Mouse (Mus musculus) gastrocnemius, postnatal 36 days (tissue): ENCODE measurements around the gene Tppp2. TPM values are rescaled to one million over a fixed set of nuclear protein-coding genes. Genes with fewer than 3 reads are reported as not detected.
"Not testable (repeated sequence)": the region's sequence is repeated elsewhere in the genome, so short reads cannot be mapped to it uniquely, and the experiment has no call there.

Experiments
- DNase-seq, 2 experiments: peaks; one replicate each; pipeline ENCODE4 v3.0.0; 2022
- intact Hi-C: fragments of 180-260 bp; cut with DNase I; formaldehyde crosslinking; loops from one replicate; pipeline ENCODE4 v1.15.1; 2025
- total RNA-seq, 2 experiments: library from RNA; stranded (reverse); gene quantifications; 2 replicates each; pipeline ENCODE4 v1.2.3; 2021

Tppp2 gene
- total RNA-seq, 2 experiments from 2014 or later = not detected

DNA sequence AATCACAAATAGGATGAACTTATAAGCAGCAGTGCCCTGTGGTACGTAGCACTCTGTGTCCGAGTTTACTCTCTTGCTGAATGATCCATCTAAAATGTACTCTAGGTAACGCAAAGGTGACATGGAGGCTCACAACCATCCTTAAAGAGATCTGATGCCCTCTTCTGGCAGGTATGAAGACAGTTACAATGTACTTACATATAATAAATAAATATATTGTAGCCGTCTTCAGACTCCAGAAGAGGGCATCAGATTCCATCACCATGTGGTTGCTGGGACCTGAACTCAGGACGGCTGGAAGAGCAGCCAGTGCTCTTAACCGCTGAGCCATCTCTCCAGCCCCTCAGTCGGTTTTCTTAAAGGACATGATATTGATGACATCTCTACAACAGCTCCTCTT lies 13.5 kb upstream of the Tppp2 start:
- DNase-seq = no peak
- intact Hi-C loops = no loop called here

DNA sequence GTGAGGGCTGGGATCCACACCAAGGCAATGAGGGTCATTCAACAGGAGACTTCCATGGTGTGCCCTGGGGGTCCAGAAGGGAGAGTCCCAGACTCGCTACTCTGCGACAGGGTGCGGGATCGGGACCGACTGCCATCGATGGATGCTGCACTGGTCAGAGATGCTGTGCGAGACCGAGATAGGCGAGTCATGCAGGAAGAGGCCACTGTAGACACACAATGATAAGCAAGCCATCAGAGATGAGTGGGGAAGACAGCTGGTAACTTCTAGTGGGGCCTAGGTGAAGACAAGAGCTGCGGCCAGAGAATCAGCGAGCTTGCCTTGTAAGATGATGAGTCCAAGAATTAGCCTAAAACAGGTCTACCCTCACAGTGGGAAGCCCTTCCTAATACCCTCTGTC lies 12.1 kb upstream of the Tppp2 start:
- intact Hi-C loops = no loop called here
- DNase-seq = no peak

DNA sequence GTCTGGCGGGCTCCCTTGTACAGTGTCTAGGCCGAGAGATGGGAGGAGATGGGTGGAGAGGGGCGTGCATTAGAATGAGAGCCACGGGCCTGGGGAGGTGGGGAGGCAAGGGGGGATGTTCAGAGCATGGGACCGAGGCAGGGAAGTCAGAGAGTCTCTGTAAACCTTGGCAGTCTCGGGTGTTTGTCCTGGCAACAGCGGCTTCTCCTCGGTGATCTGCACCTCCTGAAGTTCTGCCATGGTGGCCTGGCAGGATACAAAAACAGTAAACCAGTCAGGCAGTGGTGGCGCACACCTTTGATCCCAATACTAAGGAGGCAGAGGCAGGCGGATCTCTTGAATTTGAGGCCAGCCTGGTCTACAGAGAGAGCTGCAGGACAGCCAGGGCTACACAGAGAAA lies 6.9 kb upstream of the Tppp2 start:
- DNase-seq = no peak
- intact Hi-C loops = no loop called here

DNA sequence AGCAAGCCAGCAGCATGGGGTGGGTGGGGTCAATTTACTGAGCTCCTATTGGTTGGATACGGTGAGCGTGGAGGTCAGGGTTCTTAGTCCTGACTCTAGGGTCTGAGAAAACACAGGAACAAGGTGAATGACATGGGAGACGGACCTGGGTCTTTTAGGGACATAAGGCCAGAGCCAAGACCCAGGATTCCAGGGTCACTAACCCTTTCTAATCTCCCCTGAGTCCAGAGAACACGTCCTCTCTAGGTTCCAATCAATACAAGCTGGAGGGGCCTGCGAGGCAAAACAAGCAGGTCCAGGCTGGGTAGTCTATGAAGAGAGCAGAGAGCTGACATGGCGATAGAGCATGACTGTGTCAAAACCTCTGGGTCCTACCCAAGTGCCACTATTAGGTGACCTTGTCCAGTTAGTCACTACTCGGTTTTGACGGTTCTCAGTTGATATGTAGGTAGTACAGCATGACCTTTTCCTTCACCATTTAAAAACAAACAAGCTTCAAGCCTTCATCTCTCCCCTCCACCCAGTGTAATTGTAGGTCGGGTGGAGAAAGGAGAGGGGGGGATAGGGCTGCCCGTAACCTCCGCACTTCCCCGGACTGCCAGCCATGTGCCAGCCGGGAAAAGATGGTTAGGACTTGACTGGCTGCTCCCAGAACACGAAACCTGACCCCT lies 5.7 kb upstream of the Tppp2 start:
- DNase-seq = no peak
- intact Hi-C loops = no loop called here

DNA sequence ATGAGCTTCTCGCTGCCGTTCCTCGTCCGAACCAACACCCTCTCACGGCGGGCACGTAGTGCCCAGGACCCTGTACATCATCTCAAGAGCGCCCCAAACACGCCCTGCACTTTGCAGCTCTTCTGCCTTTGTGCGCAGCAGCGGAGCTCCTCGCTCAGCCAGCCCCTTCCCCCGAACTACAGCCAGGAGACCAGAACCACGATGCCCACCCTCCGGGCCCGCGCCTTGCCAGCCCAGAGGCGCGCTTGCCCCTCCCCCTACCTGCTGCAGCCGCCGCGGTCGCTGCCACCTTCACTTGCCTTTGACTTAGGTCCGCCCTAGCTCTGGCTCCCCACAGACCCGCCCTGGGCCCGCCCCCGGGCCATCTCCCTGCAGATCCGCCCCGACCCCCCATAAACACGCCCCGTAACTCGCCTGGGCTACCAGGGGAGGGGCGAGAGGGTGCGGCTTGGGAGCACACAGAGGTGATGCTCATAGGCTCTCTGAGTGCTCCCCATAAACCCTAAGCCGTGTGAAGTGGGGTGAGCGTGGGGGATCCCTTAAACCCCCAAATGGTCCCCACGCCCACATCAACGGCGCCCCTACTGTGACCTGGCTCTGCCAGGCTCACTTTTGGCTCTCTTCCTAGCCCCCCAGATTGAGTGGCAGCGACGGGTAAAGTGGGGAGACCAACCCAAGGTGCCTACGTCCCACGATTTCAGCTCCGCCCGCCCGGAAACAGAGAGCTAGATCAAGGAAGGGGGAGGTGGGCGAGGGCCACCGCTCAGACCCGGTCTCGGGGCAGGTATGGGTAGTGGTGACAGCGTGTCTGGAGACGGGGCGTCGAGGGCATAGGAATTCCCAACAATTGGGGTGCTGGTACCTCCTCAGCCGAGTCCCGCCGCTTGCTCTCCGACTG lies 4.9 kb upstream of the Tppp2 start:
- DNase-seq = peak; percentile 78 to 87
- intact Hi-C loops = no loop called here

DNA sequence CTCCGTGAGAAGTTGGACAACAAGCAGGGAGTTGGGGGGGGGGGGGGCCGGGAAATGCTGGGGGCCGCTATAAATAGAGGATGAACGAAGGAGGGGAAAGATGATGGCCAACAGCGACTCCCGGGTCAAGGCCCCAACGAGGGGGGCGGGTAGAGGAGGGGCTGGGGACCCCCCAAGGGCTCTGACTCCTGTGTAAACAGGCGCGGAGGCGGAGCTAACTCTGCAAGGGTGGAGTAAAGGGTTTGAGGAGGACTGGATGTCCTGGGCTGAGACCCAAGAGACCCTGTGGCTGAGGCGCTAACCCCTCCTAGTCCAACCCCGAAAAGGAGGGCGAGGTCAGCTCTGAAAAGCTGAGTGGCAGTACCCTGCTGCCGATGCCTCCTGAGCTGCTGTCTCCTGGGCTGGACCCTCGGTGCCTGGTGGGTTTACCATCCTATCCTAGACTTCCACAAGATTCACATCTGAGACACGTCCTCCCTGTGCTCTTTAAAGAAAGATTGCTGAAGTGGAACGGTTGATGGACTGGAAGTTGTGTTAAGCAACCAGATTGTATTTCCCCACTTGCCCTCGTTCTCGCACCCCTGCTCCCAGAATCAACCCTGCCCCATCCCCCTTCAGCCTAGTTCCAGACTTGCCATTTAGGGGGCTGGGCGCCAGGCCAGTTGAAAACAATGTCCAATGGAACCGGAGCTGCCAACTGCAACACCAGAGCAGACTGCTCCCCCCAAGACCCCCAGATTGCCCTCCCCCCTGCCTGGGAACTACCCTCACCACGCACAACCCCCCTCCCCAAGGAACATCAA lies 4.1 kb upstream of the Tppp2 start, which contains the start of gene Ndrg2:
Gene Ndrg2, minus strand, starts transcription at position 199 of the 803 bp plus-strand sequence.
- peak; percentile 79 to 90 for DNase-seq
- intact Hi-C loops = no loop called here

DNA sequence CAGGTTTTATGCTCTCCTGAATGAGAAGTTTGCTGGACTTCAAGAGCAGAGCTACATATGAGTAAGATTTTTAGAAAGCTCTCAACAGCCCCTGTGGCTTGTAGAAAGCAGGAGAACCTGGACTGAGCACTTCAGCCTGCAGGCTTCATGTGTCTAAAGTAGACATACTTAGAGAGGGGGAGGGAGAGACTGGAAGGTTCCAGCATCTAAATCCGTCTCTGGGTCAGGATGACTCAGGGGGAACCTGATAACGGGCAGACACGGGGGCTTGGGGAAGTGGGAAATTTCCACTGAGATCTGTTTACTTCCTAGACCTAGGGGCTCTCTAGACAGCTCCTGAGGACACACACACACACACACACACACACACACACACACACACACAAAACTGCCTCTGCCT lies 3.2 kb upstream of the Tppp2 start:
- intact Hi-C loops = no loop called here
- no peak for DNase-seq

DNA sequence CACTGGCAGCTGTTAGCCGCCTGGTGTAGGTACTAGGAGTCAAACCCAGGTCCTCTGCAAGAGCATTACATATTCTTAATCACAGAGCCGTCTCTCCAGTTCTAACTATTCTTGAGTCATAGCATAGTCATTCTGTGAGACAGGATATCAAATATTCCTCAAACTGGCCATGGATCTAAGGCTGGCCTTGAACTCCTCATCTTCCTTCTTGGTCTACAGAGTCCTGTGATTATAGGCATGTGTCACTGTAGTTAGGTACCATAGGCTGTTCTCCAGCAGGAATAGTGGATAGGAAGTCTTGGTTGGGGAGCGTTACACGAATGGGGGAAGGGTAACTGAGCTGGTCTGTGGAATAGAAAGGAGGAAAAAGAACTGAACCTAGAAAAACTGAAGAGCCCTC lies 1.7 kb upstream of the Tppp2 start:
- no peak for DNase-seq
- intact Hi-C loops = no loop called here

DNA sequence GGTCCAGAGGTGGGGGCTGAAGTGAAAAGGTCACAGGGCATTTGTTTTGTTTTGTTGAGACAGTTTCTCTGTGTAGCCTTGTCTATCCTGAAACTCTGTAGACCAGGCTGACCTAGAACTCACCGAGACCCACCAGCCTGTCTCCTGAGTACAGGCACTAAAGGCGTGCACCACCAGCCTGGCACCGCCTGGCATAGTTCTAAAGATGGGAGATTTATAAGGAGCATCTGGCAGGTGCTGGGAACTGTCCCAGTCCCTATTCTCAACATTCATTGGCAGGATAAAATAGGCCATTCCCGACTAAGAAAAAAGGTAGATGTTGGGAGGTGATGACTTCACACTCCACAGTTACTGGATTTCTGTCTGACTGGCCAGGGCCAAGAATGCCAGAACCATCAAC lies 741 bp downstream of the Tppp2 start:
- DNase-seq = no peak
- intact Hi-C loops = no loop called here

DNA sequence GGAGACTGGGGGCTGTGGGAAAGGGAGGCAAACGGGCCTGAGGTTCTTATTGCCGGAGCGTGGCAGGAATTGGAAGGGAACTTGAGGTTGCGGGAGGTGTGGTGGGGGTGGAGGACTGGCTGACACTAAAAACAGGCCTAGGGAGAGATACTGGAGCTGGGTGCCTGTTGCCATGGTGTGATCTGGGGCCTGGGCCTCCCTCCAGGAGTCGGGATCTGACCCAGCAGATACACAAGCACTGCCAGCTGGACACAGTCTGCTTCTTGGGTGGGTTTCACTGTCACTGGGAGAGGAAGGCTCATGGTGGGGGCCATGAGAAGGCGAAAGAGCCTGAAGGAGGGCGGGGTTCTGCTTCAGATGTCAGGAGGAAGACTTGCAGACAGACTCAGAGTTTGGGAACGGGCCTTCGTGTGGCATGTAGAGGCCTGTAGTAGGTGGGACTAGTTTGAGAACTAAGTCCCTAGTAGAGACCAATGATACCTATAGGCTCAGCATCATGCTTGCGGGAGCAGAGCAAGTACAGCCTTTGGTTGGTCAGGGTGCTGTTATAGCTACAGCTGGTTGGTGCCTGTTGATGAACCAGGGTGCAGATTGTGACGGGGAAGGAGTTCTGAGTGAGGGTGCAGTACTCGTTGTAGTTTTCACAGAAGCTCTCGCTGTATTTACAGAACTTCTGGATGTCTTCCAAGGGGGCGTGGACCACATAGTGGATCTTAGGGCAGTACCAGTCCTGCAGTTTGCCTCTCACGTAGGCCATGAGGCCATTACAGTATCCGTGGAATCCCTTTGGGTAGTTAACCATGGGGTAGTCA lies 3.7 kb downstream of the Tppp2 start:
- DNase-seq = peak; percentile 70 to 74
- intact Hi-C loops = no loop called here

DNA sequence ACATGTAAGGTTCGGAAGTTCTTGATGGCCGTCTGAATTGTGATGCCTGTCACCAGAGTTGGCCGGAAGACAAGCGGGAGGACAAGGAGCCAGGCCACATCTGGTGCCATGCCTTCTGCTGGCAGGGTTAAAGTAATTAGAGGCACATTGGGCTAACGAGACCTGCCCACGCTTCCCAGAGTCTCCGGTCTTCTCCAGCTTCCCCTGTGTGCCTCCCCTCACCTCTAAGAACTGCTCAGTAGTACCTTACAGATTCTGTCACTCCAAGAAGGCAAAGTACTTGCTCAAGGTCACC lies 4.3 kb downstream of the Tppp2 start, which contains the start of gene Rnase13:
Gene Rnase13, minus strand, starts transcription at position 203 of the 295 bp plus-strand sequence.
- DNase-seq = no peak
- intact Hi-C loops = no loop called here

DNA sequence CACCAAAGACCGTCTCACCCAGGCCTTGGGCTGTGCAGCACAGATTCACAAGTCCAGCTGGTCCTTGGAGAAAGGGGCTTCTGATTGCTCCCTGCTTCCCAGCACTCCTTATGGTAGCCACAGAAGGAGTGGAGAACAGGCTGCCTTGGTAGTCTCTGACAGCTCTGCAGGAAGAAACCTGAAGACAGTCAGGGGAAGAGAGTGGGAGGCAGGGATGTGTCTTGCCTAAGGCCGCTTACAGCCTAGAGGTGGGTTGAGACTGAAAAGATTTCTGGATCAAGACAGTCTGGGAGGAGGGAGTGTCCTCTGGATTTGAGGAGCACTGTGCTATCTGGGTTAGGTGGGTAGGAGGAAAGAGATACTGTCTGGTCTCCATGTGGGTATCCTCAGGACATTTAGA lies 4.7 kb downstream of the Tppp2 start:
- intact Hi-C loops = no loop called here
- no peak for DNase-seq

DNA sequence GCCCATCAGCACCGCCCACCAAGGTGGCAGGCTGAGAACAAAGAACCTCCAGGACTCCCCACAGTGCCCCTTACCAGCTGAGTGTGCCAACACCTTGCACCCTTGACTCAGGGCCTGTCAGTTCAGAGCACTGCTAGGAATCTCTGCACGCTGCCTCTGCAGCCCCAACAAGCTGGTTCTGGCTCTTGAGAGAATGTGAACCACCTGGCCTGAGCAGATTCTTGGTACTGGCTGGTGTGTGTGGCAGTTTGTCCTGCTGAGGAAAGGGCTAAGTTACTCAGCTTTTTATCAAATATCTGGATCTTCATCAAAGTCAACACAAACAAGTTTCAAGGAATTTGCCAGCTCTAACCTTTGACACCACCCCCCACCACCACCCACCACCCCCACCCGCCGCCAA lies 5.3 kb downstream of the Tppp2 start:
- intact Hi-C loops = no loop called here

DNA sequence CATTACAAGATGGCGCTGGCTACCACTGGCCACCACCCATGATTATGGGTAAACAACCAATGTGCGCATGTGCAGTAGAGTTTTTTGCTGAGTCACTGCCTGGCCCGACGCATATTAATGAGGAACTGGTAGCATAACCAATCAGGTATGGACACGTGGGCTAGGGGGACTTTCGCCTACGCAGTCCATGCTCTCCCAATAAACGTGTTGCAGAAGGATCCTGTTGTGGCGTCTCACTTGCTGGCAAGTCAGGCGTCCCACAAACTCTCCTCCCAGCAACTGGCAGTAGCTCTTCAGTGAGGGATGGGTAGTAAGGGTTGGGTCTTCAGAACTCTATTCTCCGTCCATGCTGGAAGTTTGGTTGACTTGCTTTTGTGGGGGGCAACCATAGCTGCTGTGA lies 8.7 kb downstream of the Tppp2 start:
- intact Hi-C loops, DNase-seq: not testable (repeated sequence)

More for the DNA sequence above, 5.3 kb downstream of the Tppp2 start:
- DNase-seq = no peak

DNA sequence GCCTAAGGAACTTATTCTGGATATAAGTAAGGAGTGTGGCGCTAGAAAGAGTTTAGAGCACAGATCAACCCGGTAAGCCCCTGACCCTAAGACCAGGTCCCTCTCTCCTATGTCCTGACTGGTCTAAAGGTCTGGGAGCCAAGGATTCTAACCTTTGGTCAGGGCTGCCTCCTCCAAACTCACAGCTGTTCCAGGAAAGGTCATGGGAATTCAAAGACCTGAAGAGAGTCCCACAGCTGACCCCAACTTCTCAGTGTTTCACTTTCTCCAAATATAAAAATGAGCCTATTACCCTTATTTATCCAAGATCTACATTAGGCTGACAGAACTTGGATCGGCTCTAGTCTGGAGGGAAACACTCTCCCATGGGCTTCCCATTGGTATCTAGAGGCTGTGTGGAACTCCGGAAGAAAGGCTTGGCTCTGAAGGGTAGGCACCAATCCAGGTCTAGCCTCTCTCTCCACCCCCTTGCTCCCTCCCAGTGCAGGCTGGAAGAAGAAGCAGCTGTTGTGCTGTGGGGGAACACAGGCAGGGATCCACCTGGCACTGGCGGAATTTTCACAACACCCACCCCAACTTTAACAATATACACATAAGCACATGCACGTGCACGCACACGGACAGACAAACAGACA lies 11.2 kb downstream of the Tppp2 start:
- peak; percentile 54 to 64 for DNase-seq
- intact Hi-C loops = no loop called here

DNA sequence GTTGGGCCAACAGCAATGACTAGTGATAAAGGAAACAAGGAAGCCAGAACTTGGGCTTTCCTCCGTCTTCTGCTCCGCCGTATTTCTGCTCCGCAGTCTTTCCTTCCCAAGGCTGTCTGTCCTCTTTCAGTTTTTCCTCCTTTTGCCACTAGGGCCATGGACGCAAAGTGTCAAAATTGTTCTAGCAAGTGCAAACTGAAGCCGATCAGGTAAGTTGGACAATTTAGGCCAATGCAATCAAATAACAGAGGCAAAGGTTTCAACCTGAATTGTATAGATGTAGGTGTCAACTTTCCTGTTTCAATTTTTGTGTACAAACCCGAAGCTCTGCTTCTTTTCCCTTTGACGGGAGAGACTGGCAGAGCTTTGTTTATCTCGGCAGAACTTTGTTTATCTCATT lies 11.7 kb downstream of the Tppp2 start:
- intact Hi-C loops = no loop called here
- no peak for DNase-seq

DNA sequence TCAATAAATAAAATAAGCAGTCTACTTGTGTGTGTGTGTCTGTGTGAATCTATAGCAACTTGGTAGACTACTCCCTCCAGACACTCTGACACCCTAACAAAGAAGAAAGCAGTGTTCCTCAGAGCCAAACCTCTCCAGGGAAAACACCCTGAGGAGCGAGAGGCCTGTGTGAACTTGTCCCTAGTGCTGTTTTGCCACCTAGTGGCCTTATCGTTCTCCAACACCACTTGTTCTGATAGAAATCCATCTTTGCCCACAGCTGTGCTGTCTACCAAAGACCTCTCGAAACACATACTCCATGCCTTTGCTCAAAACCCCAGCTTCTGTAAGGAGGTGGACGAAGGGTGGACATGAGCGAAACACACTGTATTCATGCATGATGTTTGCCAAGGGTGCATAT lies 12.6 kb downstream of the Tppp2 start:
- intact Hi-C loops = loop anchor here (1.0 kb wide), 1 partner anchor 29 kb away; no protein-coding TSS in a partner anchor
- DNase-seq = peak in 1 of 2 experiments; percentile 50

DNA sequence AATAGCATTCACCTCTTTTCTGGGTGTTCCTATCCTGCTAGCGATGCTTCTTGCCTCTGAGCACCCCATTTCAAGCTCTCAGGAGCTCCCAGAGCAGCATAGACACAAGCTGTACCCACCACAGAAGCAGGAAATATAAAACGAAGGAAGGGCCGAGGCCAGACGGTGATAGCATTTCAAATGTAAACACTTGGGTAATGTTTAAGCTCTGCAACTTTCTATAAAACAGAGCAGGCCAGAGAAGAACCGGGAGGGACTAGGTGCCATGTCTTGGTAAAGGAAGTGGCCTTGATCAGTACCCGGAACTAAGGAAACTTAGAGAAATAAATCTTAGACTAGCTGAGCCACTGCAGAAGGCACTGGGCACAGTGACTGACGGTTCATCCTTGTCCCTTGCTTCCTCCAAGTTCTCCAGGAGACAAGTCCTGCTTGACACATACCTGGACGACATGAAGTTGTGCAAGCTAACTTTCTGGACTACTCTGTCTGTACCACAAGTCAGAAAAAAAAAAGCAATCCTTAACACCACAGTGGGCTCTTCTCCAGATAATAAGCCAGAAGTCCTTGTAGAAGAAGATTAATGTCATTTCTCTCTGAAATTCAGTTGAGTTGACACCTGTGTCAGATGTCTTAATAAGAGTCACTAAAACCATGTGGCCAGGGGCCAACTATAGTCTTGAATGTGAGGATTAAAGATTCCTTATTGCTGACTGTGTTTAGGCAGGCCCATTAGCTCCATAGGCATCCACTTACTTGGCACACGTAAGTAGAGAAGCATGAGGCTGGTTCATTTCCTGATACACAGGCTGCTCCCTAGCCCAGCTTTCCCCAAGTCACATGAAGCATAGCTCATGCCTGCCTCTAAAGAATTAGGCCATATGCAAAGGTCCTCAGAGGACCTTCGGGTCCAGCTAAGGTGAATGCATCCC lies 14.1 kb downstream of the Tppp2 start:
- DNase-seq = no peak
- intact Hi-C loops = no loop called here

DNA sequence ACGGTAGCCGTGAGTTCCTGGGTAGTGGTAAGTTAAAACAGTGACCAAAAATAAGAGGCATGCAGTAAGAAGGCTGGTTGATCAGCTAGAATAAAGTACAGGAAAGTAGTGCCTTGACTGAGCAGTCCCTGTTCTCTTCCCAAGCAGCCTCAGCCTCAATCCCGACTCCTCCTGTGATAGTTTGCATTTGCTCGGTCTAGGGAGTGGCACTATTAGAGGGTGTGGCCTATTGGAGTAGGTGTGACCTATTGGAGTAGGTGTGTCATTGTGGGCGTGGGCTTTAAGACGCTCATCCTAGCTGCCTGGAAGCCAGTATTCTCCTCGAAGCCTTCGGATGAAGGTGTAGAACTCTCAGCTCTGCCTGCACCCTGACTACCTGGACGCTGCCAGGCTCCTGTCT lies 20.8 kb downstream of the Tppp2 start:
- DNase-seq = no peak
- intact Hi-C loops = loop anchor here (5.0 kb wide), 1 partner anchor 58 kb away; no protein-coding TSS in a partner anchor
